Mouse (Mus musculus) left cerebral cortex, postnatal 10 days (tissue): ENCODE measurements around the gene Pkp4. TPM values are rescaled to one million over a fixed set of nuclear protein-coding genes. Genes with fewer than 3 reads are reported as not detected.
A peak's percentile ranks its signal among the peaks of the same experiment; 100 is the strongest.
"Not testable (repeated sequence)": the region's sequence is repeated elsewhere in the genome, so short reads cannot be mapped to it uniquely, and the experiment has no call there.

Source experiments
- DNase-seq, 2 experiments: peaks; one replicate each; pipeline ENCODE4 v3.0.0; 2021 to 2022; ENCODE audit warnings: low spot score in 2 of 2, mixed read lengths in 1 of 2; ENCODE audit errors: extremely low spot score in 1 of 2
- intact Hi-C: fragments of 180-260 bp; cut with DNase I; formaldehyde crosslinking; loops from one replicate; pipeline ENCODE4 v1.15.1; 2025
- total RNA-seq, 2 experiments: library from RNA; stranded (reverse); gene quantifications; 2 replicates each; pipeline ENCODE4 v1.2.3; 2021

Pkp4 gene
- total RNA-seq, 2 experiments from 2014 or later = 208 to 229 TPM

DNA sequence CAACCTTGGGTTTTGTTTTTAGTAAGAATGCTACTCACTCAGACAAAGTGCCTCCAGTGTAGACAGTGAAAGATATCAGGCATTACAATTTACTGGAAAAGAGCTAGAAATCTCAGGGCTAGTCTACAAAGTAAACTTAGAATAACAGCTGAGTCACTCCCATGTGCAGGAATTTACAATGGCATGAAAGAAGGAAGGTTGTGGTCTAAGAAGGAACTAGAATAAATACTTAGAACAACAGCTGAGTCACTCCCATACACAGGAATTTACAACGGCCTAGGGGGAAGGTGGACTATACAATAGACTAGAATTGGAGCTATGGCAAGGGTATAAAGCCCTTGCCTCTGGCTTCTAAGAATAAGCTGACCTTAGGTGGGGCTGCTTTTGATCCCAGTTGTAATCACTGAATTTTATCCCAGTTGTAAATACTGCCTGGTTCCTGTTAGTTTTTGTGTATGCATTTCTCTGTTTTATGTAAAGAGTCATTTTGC is 234.6 kb downstream of the Pkp4 start:
- DNase-seq, intact Hi-C loops: not testable (repeated sequence)

- intact Hi-C loops = no loop called here
- DNase-seq = no peak
These were observed 235.9 kb downstream of the Pkp4 start for GRCm38 (mm10) chr2:59396555-59396954.

- intact Hi-C loops = no loop called here
- DNase-seq = no peak
These were observed 236.9 kb downstream of the Pkp4 start for GRCm38 (mm10) chr2:59397531-59397930.

DNA sequence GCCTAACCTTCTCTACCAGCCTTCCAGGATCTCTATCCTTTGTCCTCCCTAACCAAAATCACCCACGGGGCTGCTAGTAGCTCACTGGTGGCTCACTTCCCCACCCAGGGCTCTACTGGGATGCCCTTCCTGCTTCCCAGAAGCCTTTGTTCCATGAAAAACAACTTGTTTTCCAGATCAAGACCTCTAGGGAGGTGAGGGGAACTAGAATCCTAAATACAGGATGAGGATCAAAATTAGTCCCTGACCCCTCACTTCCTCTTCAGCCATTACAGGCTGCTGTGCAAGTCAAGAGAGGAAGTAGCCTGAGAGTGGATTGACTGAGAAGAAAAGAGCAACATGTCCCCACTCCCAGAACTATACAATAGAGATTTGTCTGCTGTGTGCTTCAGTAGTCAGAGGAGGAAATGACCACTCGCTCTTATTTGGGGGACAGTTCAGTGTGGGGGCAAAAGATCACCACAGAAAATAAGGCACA is 240.3 kb downstream of the Pkp4 start:
- intact Hi-C loops = no loop called here
- DNase-seq = peak in 1 of 2 experiments; percentile 60

DNA sequence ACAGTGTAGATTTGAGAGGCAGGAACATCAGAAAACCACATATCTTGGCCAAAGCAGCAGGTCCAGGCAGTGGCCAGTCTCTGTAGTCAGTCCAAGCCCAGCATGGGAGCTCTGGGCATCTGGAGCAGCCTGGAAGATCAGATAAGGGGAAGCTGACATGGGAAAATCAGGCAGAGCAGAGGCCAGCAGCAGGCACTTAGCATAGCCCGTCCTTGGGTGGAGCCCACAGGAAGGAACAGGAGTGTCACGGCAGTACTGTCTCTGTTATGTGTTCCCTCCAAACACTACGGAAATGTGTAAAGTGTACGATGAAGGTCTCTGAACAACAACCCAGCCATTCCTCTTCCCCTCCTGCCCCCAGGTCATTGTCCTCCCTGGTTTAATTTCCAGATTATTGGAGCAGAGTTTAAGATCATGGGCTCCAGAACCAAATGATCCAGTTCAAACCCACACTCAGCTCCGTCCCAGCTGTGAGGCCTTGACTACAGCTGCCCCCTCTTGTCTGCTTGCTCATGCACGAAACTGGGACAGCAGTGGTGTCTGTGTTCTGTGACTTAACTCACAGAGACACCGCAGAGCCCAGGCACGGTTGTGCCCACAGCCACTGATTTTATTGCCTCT is 241.3 kb downstream of the Pkp4 start:
- peak in 1 of 2 experiments; percentile 86 for DNase-seq
- intact Hi-C loops = no loop called here

DNA sequence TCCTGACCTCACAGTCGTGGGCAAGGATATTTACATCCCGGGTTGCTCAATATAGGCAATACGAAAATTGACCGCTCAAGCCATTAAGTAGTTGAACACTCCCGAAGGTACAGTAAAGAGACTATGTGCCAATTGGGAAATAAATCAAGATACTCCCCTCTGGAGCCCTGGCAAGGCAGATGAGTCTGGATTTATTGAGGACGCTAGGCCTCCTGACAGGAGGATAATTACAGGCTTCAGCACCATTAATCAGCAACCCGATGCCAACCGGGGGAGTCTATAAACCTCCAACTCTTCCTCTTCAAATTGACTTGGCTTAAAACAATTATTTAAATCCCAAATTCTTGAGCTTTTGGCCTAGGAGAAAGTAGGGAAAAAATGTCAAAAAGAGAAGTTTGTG is 243.4 kb downstream of the Pkp4 start:
- intact Hi-C loops = no loop called here

More for the DNA sequence above, 243.4 kb downstream of the Pkp4 start:
- DNase-seq = no peak

Other genes starting within 250 kb of the Pkp4 start
- 10 to 100 TPM; 12.6 to 13.8 TPM for gene Ccdc148, start 167 bp upstream of the Pkp4 start, total RNA-seq